Mouse (Mus musculus) left cerebral cortex, postnatal 36 days (tissue): Measurements from ENCODE around the gene Ptpn14. TPM values are rescaled to one million over a fixed set of nuclear protein-coding genes. Genes with fewer than 3 reads are reported as not detected.

ENCODE experiments used
- DNase-seq, 2 experiments: peaks; one replicate each; pipeline ENCODE4 v3.0.0; 2021 to 2022; ENCODE audit warnings: low spot score in 2 of 2, mixed read lengths in 1 of 2
- intact Hi-C: fragments of 180-260 bp; cut with DNase I; formaldehyde crosslinking; loops from one replicate; pipeline ENCODE4 v1.15.1; 2025
- total RNA-seq, 2 experiments: library from RNA; stranded (reverse); gene quantifications; 2 replicates each; pipeline ENCODE4 v1.2.3; 2021

The Ptpn14 gene
- total RNA-seq, 2 experiments from 2014 or later = 8.0 to 16.9 TPM

GRCm38 (mm10) chr1:189757054-189757408, 29.0 kb downstream of the Ptpn14 start:
- DNase-seq = no peak
- intact Hi-C loops = no loop called here

DNA sequence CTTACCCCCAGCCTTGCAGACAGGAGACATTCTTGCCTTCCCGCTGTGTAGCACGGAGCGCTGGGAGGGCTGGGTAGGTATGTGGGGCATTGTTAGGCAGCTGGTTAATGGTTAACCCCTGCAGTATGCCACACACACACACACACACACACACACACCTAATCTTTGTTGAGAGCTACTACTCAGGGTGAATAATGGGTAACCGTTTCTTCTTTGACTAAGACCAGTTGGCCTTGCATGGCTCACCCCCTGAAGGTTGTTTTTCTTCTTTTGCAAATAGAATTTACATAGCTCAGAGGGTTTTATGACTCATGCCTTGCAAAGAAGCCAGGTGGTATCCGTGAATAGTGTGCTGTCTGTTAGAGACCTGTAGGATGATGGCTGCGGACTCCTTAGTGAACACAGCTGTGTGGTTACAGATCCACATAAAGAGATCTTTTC, 33.5 kb downstream of the Ptpn14 start:
- DNase-seq = peak in 1 of 2 experiments; percentile 22
- intact Hi-C loops = no loop called here

DNA sequence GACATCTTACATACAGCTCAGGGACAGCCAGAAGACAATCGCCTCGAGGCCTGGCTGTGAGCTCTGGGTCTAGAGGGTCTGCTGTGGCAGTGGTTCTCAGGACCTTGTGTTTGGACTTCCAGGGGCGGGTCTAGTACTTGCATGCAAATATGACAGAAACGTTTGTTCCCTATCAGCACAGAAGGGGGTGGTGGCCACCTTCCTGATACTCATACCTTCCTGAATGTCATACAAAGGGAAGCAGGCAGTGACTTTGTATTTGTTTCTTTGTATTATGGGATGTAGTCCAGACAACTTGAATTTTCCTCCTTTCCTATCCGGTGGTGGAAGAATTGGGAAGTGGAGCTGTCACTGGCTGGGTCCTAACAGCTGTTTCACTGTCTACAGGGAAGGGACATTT, 36.2 kb downstream of the Ptpn14 start:
- intact Hi-C loops = no loop called here
- DNase-seq = no peak

DNA sequence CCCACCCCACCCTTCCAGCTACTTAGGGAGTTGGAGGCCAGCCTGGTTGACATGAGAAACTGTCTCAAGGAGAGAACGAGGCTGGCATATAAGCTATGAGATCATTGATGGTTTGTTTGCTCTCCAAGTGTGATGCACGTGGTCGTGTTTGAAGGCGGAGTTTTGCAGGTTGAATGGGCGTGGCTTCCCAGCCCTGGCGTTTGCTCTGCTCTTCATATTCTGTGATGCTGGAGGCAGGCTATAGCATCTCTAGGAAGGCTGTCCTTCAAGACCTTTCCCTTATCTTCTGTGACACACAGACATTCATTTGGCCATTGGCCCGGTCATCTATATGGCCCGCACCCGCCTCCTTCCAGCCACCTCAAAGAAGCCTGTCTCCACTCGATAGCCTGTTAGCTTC, 39.1 kb downstream of the Ptpn14 start:
- no peak for DNase-seq
- intact Hi-C loops = no loop called here

GRCm38 (mm10) chr1:189767910-189768309, 39.8 kb downstream of the Ptpn14 start:
- intact Hi-C loops = no loop called here
- no peak for DNase-seq

GRCm38 (mm10) chr1:189770516-189770915, 42.4 kb downstream of the Ptpn14 start:
- intact Hi-C loops = no loop called here
- no peak for DNase-seq

GRCm38 (mm10) chr1:189772707-189773106, 44.6 kb downstream of the Ptpn14 start:
- DNase-seq = no peak
- intact Hi-C loops = no loop called here

GRCm38 (mm10) chr1:189774778-189775177, 46.7 kb downstream of the Ptpn14 start:
- no peak for DNase-seq
- intact Hi-C loops = no loop called here

GRCm38 (mm10) chr1:189777207-189777606, 49.1 kb downstream of the Ptpn14 start:
- DNase-seq = no peak
- intact Hi-C loops = no loop called here

DNA sequence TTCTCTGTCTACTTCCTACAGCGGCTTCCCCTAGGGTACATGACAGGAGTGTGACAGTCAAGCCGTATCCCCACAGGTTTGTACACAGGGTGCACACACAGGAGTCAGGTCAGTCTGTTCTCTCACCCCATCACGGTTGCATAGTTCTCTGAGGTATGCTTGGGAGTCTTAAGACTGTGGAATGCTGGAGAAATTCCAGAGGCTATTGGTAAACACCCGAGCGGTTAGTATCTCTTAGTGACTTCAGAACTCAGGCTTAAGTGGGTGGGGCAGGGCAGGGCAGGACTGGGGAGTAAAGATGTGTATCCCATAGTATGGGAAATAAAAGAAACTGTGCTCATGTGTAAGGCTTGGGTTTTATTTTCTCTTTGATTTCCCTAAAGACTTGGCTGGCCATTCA, 50.3 kb downstream of the Ptpn14 start:
- no peak for DNase-seq
- intact Hi-C loops = no loop called here

DNA sequence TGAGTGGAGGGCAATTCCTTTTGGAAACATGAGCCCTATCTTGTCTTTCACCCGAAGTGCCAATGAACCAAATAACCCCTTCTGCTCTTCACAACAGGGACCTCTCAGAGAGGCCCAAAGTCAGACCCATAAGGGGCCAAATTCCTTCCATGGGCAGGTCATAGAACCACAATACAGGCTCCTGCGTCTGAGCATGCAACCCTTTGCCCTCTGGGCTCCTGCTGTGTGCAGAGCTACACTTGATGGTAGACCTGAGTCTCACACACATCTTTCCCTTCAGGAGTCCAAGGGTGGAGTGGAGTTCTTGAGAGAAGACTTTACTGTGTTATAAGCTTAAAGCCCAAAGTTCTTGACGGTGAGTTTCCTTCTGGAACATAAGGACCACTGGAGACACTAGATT, 51.2 kb downstream of the Ptpn14 start:
- intact Hi-C loops = no loop called here
- DNase-seq = no peak

- intact Hi-C loops = no loop called here
- DNase-seq = no peak
Measured at GRCm38 (mm10) chr1:189781721-189782345, 53.8 kb downstream of the Ptpn14 start.

DNA sequence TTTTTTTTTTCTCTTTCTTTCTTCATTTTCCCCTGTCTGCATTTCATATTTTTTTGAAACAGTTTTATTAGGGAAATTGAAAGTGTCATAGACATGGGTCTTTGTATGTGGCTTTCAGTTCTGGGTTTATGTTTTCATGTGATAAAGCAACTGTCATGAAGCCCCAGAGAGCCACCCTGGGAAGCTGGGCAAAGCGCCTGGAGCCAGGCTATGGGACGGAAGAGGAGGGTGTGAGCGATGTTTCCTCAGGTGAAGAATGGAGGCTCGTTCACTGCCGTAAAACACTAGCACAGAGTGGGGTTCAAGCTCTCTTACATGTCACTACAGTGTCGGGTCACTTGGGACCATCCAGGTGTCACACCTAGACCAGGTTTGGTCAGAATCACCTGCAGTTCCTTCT, 54.6 kb downstream of the Ptpn14 start:
- no peak for DNase-seq
- intact Hi-C loops = no loop called here

GRCm38 (mm10) chr1:189784503-189784902, 56.4 kb downstream of the Ptpn14 start:
- intact Hi-C loops = no loop called here
- DNase-seq = no peak

- intact Hi-C loops = loop anchor here (5.0 kb wide), 1 partner anchor 35 kb away; no protein-coding TSS in a partner anchor
- DNase-seq = peak; percentile 55 to 63
Measured at GRCm38 (mm10) chr1:189786707-189787485, 58.8 kb downstream of the Ptpn14 start.

DNA sequence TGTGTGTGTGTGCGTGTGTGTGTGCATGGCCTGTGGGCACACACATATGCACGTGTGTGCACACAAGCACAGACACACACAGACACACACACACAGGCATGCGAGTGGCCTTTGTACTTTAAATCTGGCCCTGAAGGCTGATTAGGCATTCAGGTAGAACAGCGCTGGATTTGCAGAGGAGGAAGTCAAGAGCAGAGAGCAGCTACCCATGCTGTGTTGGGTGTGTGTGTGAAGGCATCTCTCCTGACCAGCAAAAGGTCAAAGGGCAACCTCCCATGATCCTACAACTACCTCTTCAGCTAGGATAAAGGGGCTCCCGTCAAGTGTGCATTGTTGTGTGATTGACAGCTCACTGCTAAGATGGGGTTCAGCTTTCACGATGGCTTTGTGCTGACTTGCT, 61.5 kb downstream of the Ptpn14 start:
- no peak for DNase-seq
- intact Hi-C loops = loop anchor here (5.0 kb wide), 1 partner anchor 37 kb away; no protein-coding TSS in a partner anchor

DNA sequence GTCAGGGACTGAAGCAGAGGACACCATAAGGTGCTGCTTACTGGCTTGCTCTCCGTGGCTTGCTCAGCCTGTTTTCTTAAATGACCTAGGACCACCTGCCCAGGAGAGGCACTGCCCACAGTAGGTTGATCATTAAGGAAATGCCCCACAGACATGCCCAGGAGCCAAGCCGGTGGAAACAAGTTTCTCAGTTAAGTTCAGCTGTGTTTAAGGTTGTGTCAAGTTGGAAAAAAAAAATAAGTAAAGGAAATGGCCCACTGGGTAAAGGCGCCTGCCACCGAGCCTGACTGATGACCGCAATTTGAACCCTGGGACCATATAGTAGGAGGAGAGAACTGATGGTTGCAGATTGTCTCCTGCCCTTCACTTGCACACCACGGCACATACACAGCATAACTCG, 62.6 kb downstream of the Ptpn14 start:
- DNase-seq = no peak
- intact Hi-C loops = no loop called here

- DNase-seq = no peak
- intact Hi-C loops = no loop called here
Measured at GRCm38 (mm10) chr1:189791534-189792217, 63.6 kb downstream of the Ptpn14 start.

- DNase-seq = no peak
- intact Hi-C loops = no loop called here
Measured at GRCm38 (mm10) chr1:189792560-189793195, 64.6 kb downstream of the Ptpn14 start.

- intact Hi-C loops = no loop called here
Measured at GRCm38 (mm10) chr1:189798949-189799348, 70.9 kb downstream of the Ptpn14 start.

More at GRCm38 (mm10) chr1:189798949-189799348, 70.9 kb downstream of the Ptpn14 start:
- no peak for DNase-seq
